Mouse (Mus musculus) testis, adult 2 months (tissue): Measurements from ENCODE around the gene Hal.

Experiments
- CTCF ChIP-seq: fragments of 200-500 bp; IDR thresholded peaks from 2 replicates; pipeline ENCODE4 v1.5.1; 2012; ENCODE audit warnings: low read depth, mild to moderate bottlenecking, inconsistent platforms, low read length, moderate library complexity; ENCODE audit not compliant: control insufficient read depth, insufficient read depth, insufficient replicate concordance
- POLR2A ChIP-seq: fragments of 200-500 bp; IDR thresholded peaks from 2 replicates; pipeline ENCODE4 v1.6.1; 2012; ENCODE audit warnings: low read depth, mild to moderate bottlenecking, inconsistent platforms, low read length, moderate library complexity; ENCODE audit not compliant: control insufficient read depth

DNA sequence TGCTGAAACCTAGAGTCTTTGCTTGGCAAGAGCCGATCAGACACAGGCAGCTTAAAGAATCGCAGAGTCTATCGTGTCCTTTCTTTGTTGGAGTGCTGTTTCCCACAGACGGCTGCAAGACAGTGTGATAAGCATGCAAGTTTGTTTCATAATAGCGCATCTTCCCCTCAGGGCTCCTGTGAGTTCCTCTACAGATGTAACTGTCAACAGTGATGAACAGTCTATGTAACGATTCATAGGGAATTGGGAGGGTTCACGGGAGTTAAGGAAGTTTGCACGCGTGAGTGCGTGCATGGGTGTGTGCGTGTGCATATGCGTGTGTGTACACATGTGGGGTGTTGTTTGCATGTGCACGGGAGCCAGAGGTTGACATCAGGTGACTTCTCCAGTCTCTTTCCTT, 25.0 kb upstream of the Hal start:
- TF ChIP-seq CTCF (no peak), POLR2A (no peak)
